Mouse (Mus musculus): ENCODE measurements around the gene Six1. TPM values are rescaled to one million over a fixed set of nuclear protein-coding genes. Genes with fewer than 3 reads are reported as not detected.

Gene Six1
- polyA plus RNA-seq, 1 experiment from 2014 or later: 0.12 TPM

DNA sequence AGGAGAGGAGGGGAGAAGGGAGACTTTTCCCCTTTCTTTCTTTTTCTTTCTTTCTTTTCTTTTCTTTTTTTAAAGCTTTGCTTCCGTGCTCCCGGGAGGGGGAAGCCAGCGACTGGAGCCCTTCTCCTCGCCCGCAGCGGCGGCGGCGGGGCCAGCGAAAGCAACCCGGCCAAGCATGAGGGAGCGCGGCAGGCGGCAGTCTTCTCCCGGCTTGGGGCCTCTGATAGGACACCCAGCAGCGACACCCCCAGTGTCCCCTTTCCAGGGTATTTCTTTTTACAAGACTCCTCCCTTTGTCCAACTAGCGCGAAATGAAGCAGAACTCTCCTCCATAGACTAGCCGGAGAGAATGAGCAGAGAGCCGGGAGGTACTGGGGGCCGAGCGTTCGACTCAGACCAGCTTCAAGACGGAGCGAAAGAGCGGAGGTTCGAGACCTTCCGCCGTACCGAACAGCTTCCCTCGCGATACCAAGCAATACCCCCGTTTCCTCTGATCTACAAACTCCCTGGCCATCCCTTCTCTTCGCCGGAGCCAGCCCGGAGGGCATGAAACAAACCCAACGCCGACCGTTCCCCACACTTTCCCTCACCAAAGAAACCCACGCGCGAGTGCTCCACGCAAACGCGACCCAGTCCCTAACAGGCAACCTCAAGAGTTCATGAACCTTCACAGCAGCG, 8.5 kb downstream of the Six1 start:
- H3K4me2 ChIP-seq (ENCODE audit: low read depth, low read length): peak overlapping the region; percentile 33
- ATAC-seq (ENCODE audit: low read depth): no peak
- under 1% methylated on average over 46 of the region's 46 CpGs for WGBS
- peaks cover 67% of the 10 kb centered on the region for H3K27me3 ChIP-seq (ENCODE audit: control insufficient read depth, insufficient read depth, low read length)
- no peaks in the 10 kb centered on the region for H3K9me3 ChIP-seq (ENCODE audit: control insufficient read depth, low read length)
- H3K27ac ChIP-seq (ENCODE audit: low read depth, low read length): no peak overlapping the region
- H3K36me3 ChIP-seq (ENCODE audit: control insufficient read depth, insufficient read depth, low read length): no peaks in the 10 kb centered on the region
- peak overlapping the region; percentile 28 for H3K4me3 ChIP-seq (ENCODE audit: low read depth, low read length)
- H3K4me1 ChIP-seq (ENCODE audit: control insufficient read depth, insufficient read depth, low read length): 0 out of 2 replicates have a peak, but pooled peaks cover 5% of the 10 kb centered on the region
- H3K9ac ChIP-seq (replicated peaks; ENCODE audit: low read depth, low read length): no peak overlapping the region

GRCm38 (mm10) chr12:73044221-73045045, 9.3 kb downstream of the Six1 start:
- Histone ChIP-seq H3K9me3 (ENCODE audit: control insufficient read depth, low read length) (no peaks in the 10 kb centered on the region), H3K36me3 (ENCODE audit: control insufficient read depth, insufficient read depth, low read length) (no peaks in the 10 kb centered on the region), H3K27me3 (ENCODE audit: control insufficient read depth, insufficient read depth, low read length) (peaks cover 70% of the 10 kb centered on the region), H3K4me2 (ENCODE audit: low read depth, low read length) (peak overlapping the region; percentile 33; the same call in 1 of the 2 replicates), H3K4me1 (ENCODE audit: control insufficient read depth, insufficient read depth, low read length) (0 out of 2 replicates have a peak, but pooled peaks cover 5% of the 10 kb centered on the region), H3K4me3 (ENCODE audit: low read depth, low read length) (peak overlapping the region; percentile 28), H3K9ac (replicated peaks; ENCODE audit: low read depth, low read length) (peak overlapping the region; percentile 7; the same call in 1 of the 2 replicates), H3K27ac (ENCODE audit: low read depth, low read length) (no peak overlapping the region)
- ATAC-seq (ENCODE audit: low read depth): no peak
- under 1% methylated on average over 42 of the region's 53 CpGs for WGBS

GRCm38 (mm10) chr12:73043396-73044167, 10.1 kb downstream of the Six1 start:
- Histone ChIP-seq H3K4me1 (ENCODE audit: control insufficient read depth, insufficient read depth, low read length) (0 out of 2 replicates have a peak, but pooled peaks cover 5% of the 10 kb centered on the region), H3K27ac (ENCODE audit: low read depth, low read length) (no peak overlapping the region), H3K4me3 (ENCODE audit: low read depth, low read length) (peak overlapping the region; percentile 28), H3K4me2 (ENCODE audit: low read depth, low read length) (no peak overlapping the region; the same call in 1 of the 2 replicates), H3K36me3 (ENCODE audit: control insufficient read depth, insufficient read depth, low read length) (no peaks in the 10 kb centered on the region), H3K27me3 (ENCODE audit: control insufficient read depth, insufficient read depth, low read length) (peaks cover 74% of the 10 kb centered on the region), H3K9me3 (ENCODE audit: control insufficient read depth, low read length) (no peaks in the 10 kb centered on the region), H3K9ac (replicated peaks; ENCODE audit: low read depth, low read length) (no peak overlapping the region)
- WGBS: 4% methylated on average over 14 of the region's 14 CpGs
- no peak for ATAC-seq (ENCODE audit: low read depth)

- Histone ChIP-seq H3K9ac (replicated peaks; ENCODE audit: low read depth, low read length) (no peak overlapping the region), H3K4me3 (ENCODE audit: low read depth, low read length) (no peak overlapping the region), H3K4me2 (ENCODE audit: low read depth, low read length) (no peak overlapping the region; the same call in 1 of the 2 replicates), H3K9me3 (ENCODE audit: control insufficient read depth, low read length) (no peaks in the 10 kb centered on the region), H3K27me3 (ENCODE audit: control insufficient read depth, insufficient read depth, low read length) (peaks cover 71% of the 10 kb centered on the region), H3K36me3 (ENCODE audit: control insufficient read depth, insufficient read depth, low read length) (no peaks in the 10 kb centered on the region), H3K27ac (ENCODE audit: low read depth, low read length) (no peak overlapping the region), H3K4me1 (ENCODE audit: control insufficient read depth, insufficient read depth, low read length) (0 out of 2 replicates have a peak, but pooled peaks cover 5% of the 10 kb centered on the region)
- WGBS: 2% methylated on average over 2 of the region's 2 CpGs
- ATAC-seq (ENCODE audit: low read depth): no peak
Measured at GRCm38 (mm10) chr12:73042903-73043302, 10.8 kb downstream of the Six1 start.

GRCm38 (mm10) chr12:73042406-73042805, 11.3 kb downstream of the Six1 start:
- H3K27me3 ChIP-seq (ENCODE audit: control insufficient read depth, insufficient read depth, low read length): peaks cover 73% of the 10 kb centered on the region
- no peaks in the 10 kb centered on the region for H3K36me3 ChIP-seq (ENCODE audit: control insufficient read depth, insufficient read depth, low read length)
- no peak overlapping the region for H3K27ac ChIP-seq (ENCODE audit: low read depth, low read length)
- no peak overlapping the region for H3K4me2 ChIP-seq (ENCODE audit: low read depth, low read length)
- WGBS: 3% methylated on average over 5 of the region's 5 CpGs
- H3K9me3 ChIP-seq (ENCODE audit: control insufficient read depth, low read length): no peaks in the 10 kb centered on the region
- no peak for ATAC-seq (ENCODE audit: low read depth)
- H3K4me3 ChIP-seq (ENCODE audit: low read depth, low read length): no peak overlapping the region
- no peak overlapping the region for H3K9ac ChIP-seq (replicated peaks; ENCODE audit: low read depth, low read length)
- H3K4me1 ChIP-seq (ENCODE audit: control insufficient read depth, insufficient read depth, low read length): 0 out of 2 replicates have a peak, but pooled peaks cover 5% of the 10 kb centered on the region

GRCm38 (mm10) chr12:73041256-73041630, 12.4 kb downstream of the Six1 start:
- Histone ChIP-seq H3K4me1 (ENCODE audit: control insufficient read depth, insufficient read depth, low read length) (0 out of 2 replicates have a peak, but pooled peaks cover 1% of the 10 kb centered on the region), H3K9ac (replicated peaks; ENCODE audit: low read depth, low read length) (no peak overlapping the region), H3K27ac (ENCODE audit: low read depth, low read length) (no peak overlapping the region), H3K27me3 (ENCODE audit: control insufficient read depth, insufficient read depth, low read length) (peaks cover 70% of the 10 kb centered on the region), H3K4me2 (ENCODE audit: low read depth, low read length) (no peak overlapping the region; the same call in 1 of the 2 replicates), H3K9me3 (ENCODE audit: control insufficient read depth, low read length) (no peaks in the 10 kb centered on the region), H3K36me3 (ENCODE audit: control insufficient read depth, insufficient read depth, low read length) (no peaks in the 10 kb centered on the region), H3K4me3 (ENCODE audit: low read depth, low read length) (no peak overlapping the region)
- WGBS: under 1% methylated on average over 10 of the region's 10 CpGs
- ATAC-seq (ENCODE audit: low read depth): no peak

GRCm38 (mm10) chr12:73040563-73041255, 13.0 kb downstream of the Six1 start:
- Histone ChIP-seq H3K27me3 (ENCODE audit: control insufficient read depth, insufficient read depth, low read length) (peaks cover 70% of the 10 kb centered on the region), H3K4me3 (ENCODE audit: low read depth, low read length) (no peak overlapping the region), H3K36me3 (ENCODE audit: control insufficient read depth, insufficient read depth, low read length) (no peaks in the 10 kb centered on the region), H3K27ac (ENCODE audit: low read depth, low read length) (no peak overlapping the region), H3K4me2 (ENCODE audit: low read depth, low read length) (no peak overlapping the region; the same call in 1 of the 2 replicates), H3K9ac (replicated peaks; ENCODE audit: low read depth, low read length) (no peak overlapping the region), H3K4me1 (ENCODE audit: control insufficient read depth, insufficient read depth, low read length) (no peaks in the 10 kb centered on the region), H3K9me3 (ENCODE audit: control insufficient read depth, low read length) (no peaks in the 10 kb centered on the region)
- WGBS: 3% methylated on average over 27 of the region's 27 CpGs
- no peak for ATAC-seq (ENCODE audit: low read depth)

DNA sequence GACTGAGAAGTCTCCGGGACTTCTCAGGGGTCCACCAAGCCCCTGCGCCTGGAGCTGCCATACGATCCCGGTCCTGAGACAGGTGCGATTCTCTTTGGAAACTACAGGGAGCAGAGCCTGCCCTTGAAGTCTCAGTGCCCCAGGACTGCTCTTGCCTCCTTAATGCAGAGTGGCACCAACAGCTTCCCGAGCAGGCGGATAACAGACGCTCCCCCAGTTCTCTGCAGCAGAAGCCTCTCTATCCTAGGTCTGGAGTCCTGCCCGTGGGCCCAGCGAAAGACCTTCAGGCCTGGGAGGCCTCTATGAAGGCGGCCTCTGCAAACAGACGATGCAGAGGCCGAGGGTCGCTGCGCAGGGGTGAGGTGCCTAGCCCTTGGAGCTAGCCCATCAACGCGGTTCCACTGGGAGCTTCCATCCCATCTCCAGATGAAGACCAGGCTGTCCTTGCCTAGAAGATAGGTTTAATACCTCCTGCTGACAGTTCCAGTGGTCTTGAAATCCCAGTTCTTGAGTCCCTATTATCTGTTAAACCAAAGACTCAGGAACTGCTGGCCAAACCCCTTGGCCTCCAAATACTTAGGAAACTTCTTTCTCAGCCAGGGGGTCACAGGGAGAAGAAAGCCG, 13.6 kb downstream of the Six1 start:
- Histone ChIP-seq H3K4me2 (ENCODE audit: low read depth, low read length) (no peak overlapping the region), H3K9me3 (ENCODE audit: control insufficient read depth, low read length) (no peaks in the 10 kb centered on the region), H3K4me3 (ENCODE audit: low read depth, low read length) (no peak overlapping the region), H3K27ac (ENCODE audit: low read depth, low read length) (no peak overlapping the region), H3K27me3 (ENCODE audit: control insufficient read depth, insufficient read depth, low read length) (peaks cover 68% of the 10 kb centered on the region), H3K36me3 (ENCODE audit: control insufficient read depth, insufficient read depth, low read length) (no peaks in the 10 kb centered on the region), H3K4me1 (ENCODE audit: control insufficient read depth, insufficient read depth, low read length) (no peaks in the 10 kb centered on the region), H3K9ac (replicated peaks; ENCODE audit: low read depth, low read length) (no peak overlapping the region)
- WGBS: 2% methylated on average over 18 of the region's 18 CpGs
- no peak for ATAC-seq (ENCODE audit: low read depth)

Data from neural tube, embryonic 14.5 days (tissue).